Mouse (Mus musculus) forebrain, postnatal 0 days (tissue): ENCODE results near the gene Zfp853. TPM values are rescaled to one million over a fixed set of nuclear protein-coding genes. Genes with fewer than 3 reads are reported as not detected.

Source experiments
- ATAC-seq: fragments of 200-750 bp; cut with Nextera tagmentation; 2 replicates; pipeline ENCODE4 v1.8.0; 2017; ENCODE audit warnings: mild to moderate bottlenecking, moderate library complexity
- DNase-seq: peaks from one replicate; pipeline ENCODE4 v3.0.0-alpha.2; 2015
- H3K27ac ChIP-seq: fragments of 300-500 bp; sonication (generic); 2 replicates; pipeline ENCODE4 v1.5.1; 2014; ENCODE audit warnings: low read depth, mild to moderate bottlenecking, antibody characterized with exemption, low read length, moderate library complexity, mixed read lengths
- H3K27me3 ChIP-seq: fragments of 300-500 bp; sonication (generic); 2 replicates; pipeline ENCODE4 v1.6.1; 2014; ENCODE audit warnings: mild to moderate bottlenecking, low read length, mixed read lengths; ENCODE audit not compliant: insufficient read depth
- H3K36me3 ChIP-seq: fragments of 300-500 bp; sonication (generic); 2 replicates; pipeline ENCODE4 v1.6.1; 2014; ENCODE audit warnings: mild to moderate bottlenecking, moderate library complexity; ENCODE audit not compliant: insufficient read depth
- H3K4me1 ChIP-seq: fragments of 300-500 bp; sonication (generic); 2 replicates; pipeline ENCODE4 v1.6.1; 2014; ENCODE audit warnings: antibody characterized with exemption; ENCODE audit not compliant: insufficient read depth
- H3K4me2 ChIP-seq: fragments of 300-500 bp; sonication (generic); 2 replicates; pipeline ENCODE4 v1.6.1; 2014; ENCODE audit warnings: low read depth, mild to moderate bottlenecking, moderate library complexity
- H3K4me3 ChIP-seq: fragments of 300-500 bp; sonication (generic); 2 replicates; pipeline ENCODE4 v1.5.1; 2014; ENCODE audit warnings: low read depth, low read length, mixed read lengths
- H3K9ac ChIP-seq: fragments of 300-500 bp; sonication (generic); 2 replicates; pipeline ENCODE4 v1.6.1; 2014; ENCODE audit warnings: mild to moderate bottlenecking
- H3K9me3 ChIP-seq: fragments of 300-500 bp; sonication (generic); 2 replicates; pipeline ENCODE4 v1.6.1; 2016; ENCODE audit warnings: low read length
- CTCF ChIP-seq: sonication (generic); IDR thresholded peaks from 2 replicates; pipeline ENCODE4 v1.5.1; 2016; ENCODE audit warnings: antibody characterized with exemption, control low read depth, low read depth
- WGBS: fragments of 180-500 bp; shearing (Covaris S2); extraction: QIAGEN DNeasy Blood & Tissue Kit; methylation state at CpG from one replicate; pipeline ENCODE4 v1.1.7; 2014; 5-methylcytosine and 5-hydroxymethylcytosine counted together
- polyA plus RNA-seq: library from polyadenylated mRNA; unstranded; fragments of >200 nt; fragmentation: Nextera tagmentation; extraction: Ambion mirVana; gene quantifications from 2 replicates; pipeline ENCODE4 v1.2.1, GENCODE M21; 2015
- total RNA-seq: library from RNA; depleted of rRNA; stranded (reverse); fragments of >200 nt; gene quantifications from 2 replicates; pipeline ENCODE4 v1.2.3, GENCODE M21; 2014

The Zfp853 gene
- total and polyA plus RNA-seq, 2 experiments from 2014 or later: 0.23 to 16.5 TPM

- Histone ChIP-seq H3K27ac (no peak overlapping the region), H3K9me3 (no peaks in the 10 kb centered on the region), H3K4me1 (no peaks in the 10 kb centered on the region), H3K4me2 (no peak overlapping the region), H3K4me3 (no peak overlapping the region), H3K9ac (no peak overlapping the region), H3K27me3 (no peaks in the 10 kb centered on the region), H3K36me3 (no peaks in the 10 kb centered on the region)
- no peak for DNase-seq
- TF ChIP-seq CTCF: no peak
- WGBS: 41% methylated on average over 10 of the region's 10 CpGs
- no peak for ATAC-seq
Measured at GRCm38 (mm10) chr5:143279247-143279646, 14.2 kb downstream of the Zfp853 start.

GRCm38 (mm10) chr5:143275761-143276160, 17.7 kb downstream of the Zfp853 start:
- no peak for TF ChIP-seq CTCF
- no peak overlapping the region for H3K27ac ChIP-seq
- H3K9ac ChIP-seq: no peak overlapping the region
- no peak overlapping the region for H3K4me2 ChIP-seq
- H3K36me3 ChIP-seq: no peaks in the 10 kb centered on the region
- H3K9me3 ChIP-seq: no peaks in the 10 kb centered on the region
- 46% methylated on average over 5 of the region's 5 CpGs for WGBS
- H3K27me3 ChIP-seq: no peaks in the 10 kb centered on the region
- no peak for ATAC-seq
- no peak overlapping the region for H3K4me3 ChIP-seq
- H3K4me1 ChIP-seq: peaks cover 4% of the 10 kb centered on the region; the same call in 1 of the 2 replicates
- DNase-seq: no peak

GRCm38 (mm10) chr5:143272540-143273330, 20.7 kb downstream of the Zfp853 start:
- ATAC-seq: no peak
- peaks cover 18% of the 10 kb centered on the region for H3K4me1 ChIP-seq
- no peak overlapping the region for H3K4me2 ChIP-seq
- H3K9me3 ChIP-seq: no peaks in the 10 kb centered on the region
- no peak for TF ChIP-seq CTCF
- no peak for DNase-seq
- no peak overlapping the region for H3K27ac ChIP-seq
- no peak overlapping the region for H3K9ac ChIP-seq
- H3K27me3 ChIP-seq: no peaks in the 10 kb centered on the region
- WGBS: 83% methylated on average over 16 of the region's 16 CpGs
- no peaks in the 10 kb centered on the region for H3K36me3 ChIP-seq
- no peak overlapping the region for H3K4me3 ChIP-seq

- Histone ChIP-seq H3K36me3 (no peaks in the 10 kb centered on the region), H3K4me2 (no peak overlapping the region), H3K4me1 (peaks cover 18% of the 10 kb centered on the region), H3K9me3 (no peaks in the 10 kb centered on the region), H3K4me3 (no peak overlapping the region), H3K9ac (no peak overlapping the region), H3K27me3 (no peaks in the 10 kb centered on the region), H3K27ac (no peak overlapping the region)
- WGBS: 81% methylated on average over 3 of the region's 3 CpGs
- no peak for TF ChIP-seq CTCF
- DNase-seq: no peak
- no peak for ATAC-seq
Measured at GRCm38 (mm10) chr5:143272108-143272507, 21.3 kb downstream of the Zfp853 start.

- no peak for ATAC-seq
- no peak overlapping the region for H3K27ac ChIP-seq
Measured at GRCm38 (mm10) chr5:143271642-143272041, 21.8 kb downstream of the Zfp853 start.

GRCm38 (mm10) chr5:143270151-143270519, 23.3 kb downstream of the Zfp853 start:
- Histone ChIP-seq H3K4me1 (peaks cover 18% of the 10 kb centered on the region), H3K36me3 (peaks cover under 1% of the 10 kb centered on the region; the same call in 1 of the 2 replicates), H3K4me3 (peak overlapping the region; percentile 87), H3K27ac (peak overlapping the region; percentile 85), H3K4me2 (peak overlapping the region; percentile 80), H3K9me3 (no peaks in the 10 kb centered on the region), H3K27me3 (no peaks in the 10 kb centered on the region), H3K9ac (peak overlapping the region; percentile 94)
- peak; percentile 18; the same call in 1 of the 2 replicates for ATAC-seq
- WGBS: 3% methylated on average over 12 of the region's 12 CpGs
- peak; percentile 20; the same call in 1 of the 2 replicates for TF ChIP-seq CTCF
- no peak for DNase-seq

More at GRCm38 (mm10) chr5:143271642-143272041, 21.8 kb downstream of the Zfp853 start:
- Histone ChIP-seq H3K4me1 (peaks cover 18% of the 10 kb centered on the region), H3K27me3 (no peaks in the 10 kb centered on the region), H3K4me3 (no peak overlapping the region), H3K36me3 (no peaks in the 10 kb centered on the region), H3K9ac (no peak overlapping the region), H3K4me2 (no peak overlapping the region), H3K9me3 (no peaks in the 10 kb centered on the region)
- TF ChIP-seq CTCF: no peak
- WGBS: 89% methylated on average over 6 of the region's 6 CpGs
- DNase-seq: no peak
